Mouse (Mus musculus) E14TG2a.4 (cell line): Measurements from ENCODE around the gene Impdh1.

Source experiments
- CTCF ChIP-seq: conservative IDR thresholded peaks from 2 replicates; pipeline ENCODE4 v1.5.1; 2014; ENCODE audit warnings: low read length
- NANOG ChIP-seq: IDR thresholded peaks from 2 replicates; pipeline ENCODE4 v1.6.1; 2014; ENCODE audit warnings: borderline replicate concordance, low read length, mixed read lengths
- POU5F1 ChIP-seq: IDR thresholded peaks from 2 replicates; pipeline ENCODE4 v1.6.1; 2014; ENCODE audit warnings: low read length, borderline replicate concordance

DNA sequence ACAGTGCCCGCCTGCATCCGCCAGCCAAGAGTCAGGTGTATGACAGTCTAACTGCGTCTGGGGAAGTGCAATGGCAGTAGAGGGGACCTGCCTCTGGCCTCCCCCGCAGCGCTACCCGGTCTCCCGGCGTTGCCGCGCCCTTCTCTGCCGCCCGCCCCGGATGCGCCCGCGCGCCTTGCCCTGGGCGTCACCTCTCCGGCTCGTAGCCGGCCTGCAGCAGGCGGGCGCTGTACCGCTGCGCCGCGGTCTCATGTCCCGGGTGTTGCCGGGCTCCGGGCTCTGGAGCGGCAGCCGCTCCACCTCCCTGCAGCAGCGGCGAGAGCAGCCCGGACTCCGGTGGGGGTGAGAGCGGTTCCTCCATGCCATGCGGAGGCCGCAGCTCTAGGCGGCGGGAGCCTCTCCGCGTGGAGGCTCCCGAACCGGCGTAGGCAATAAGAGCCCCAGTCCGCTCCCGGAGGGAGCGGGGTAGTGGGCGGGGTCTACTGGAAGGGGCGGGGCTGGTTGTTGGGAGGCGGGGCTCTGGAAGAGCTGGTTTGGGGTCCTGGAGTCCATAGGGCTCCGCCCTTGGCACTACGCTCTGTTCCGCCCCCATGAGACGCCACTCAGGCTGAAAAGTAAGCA, at the start of gene Impdh1:
- TF ChIP-seq CTCF (no peak), POU5F1 (no peak), NANOG (no peak)
